ENCODE assay signal across 19 mouse cellular contexts in genomic region chr13:38610336-38610735, GRCm38 (mm10). TPM values are rescaled to one million over a fixed set of nuclear protein-coding genes. Genes with fewer than 3 reads are reported as not detected.
DNase-seq lines count a peak whose midpoint lies in the region; ATAC-seq and TF ChIP-seq lines count a peak whose summit lies in the region.
"Had no signal": no experiment of that assay in that cellular context is flagged by ENCODE, and none has a peak within 500 bp of the region (broad histone marks: within the 10 kb centered on the region; RNA-seq: fewer than 3 reads in every experiment).

No protein-coding gene starts in this region.

- 66% methylated on average over 6 of the region's 6 CpGs for WGBS in heart, embryonic 11.5 days (ENCODE audit: insufficient replicate concordance)
- 67% methylated on average over 6 of the region's 6 CpGs for WGBS in lung, postnatal 0 days

- no peak overlapping the region for H3K4me3 ChIP-seq in heart, embryonic 11.5 days (ENCODE audit: low read depth, low read length)
- H3K4me3 ChIP-seq in lung, postnatal 0 days (ENCODE audit: low read depth, low read length), result no peak overlapping the region
- H3K4me3 ChIP-seq: embryonic facial prominence, embryonic 10.5 days; heart, adult 2 months; limb, embryonic 12.5 days; myocyte had no signal

- H3K4me2 ChIP-seq in heart, embryonic 11.5 days, result no peak overlapping the region
- no peak overlapping the region for H3K4me2 ChIP-seq in lung, postnatal 0 days (replicated peaks; ENCODE audit: low read depth, low read length)
- H3K4me2 ChIP-seq: hindbrain, embryonic 14.5 days; limb, embryonic 12.5 days; midbrain, embryonic 11.5 days had no signal

- no peak for ATAC-seq in heart, embryonic 11.5 days (replicated peaks; ENCODE audit: insufficient number of reproducible peaks, low FRiP score, low TSS enrichment)
- ATAC-seq in lung, postnatal 0 days, result peak; percentile 49
- ATAC-seq: liver, postnatal 0 days had no signal

- no peak for TF ChIP-seq CTCF in lung, postnatal 0 days (IDR thresholded peaks at IDR 0.05)

- no peak for TF ChIP-seq EP300 in lung, postnatal 0 days (IDR thresholded peaks at IDR 0.05)

- DNase-seq in heart, adult 11 months, result peak; percentile 94
- DNase-seq in ovary, postnatal 36 days (ENCODE audit: low spot score), result peak; percentile 38
- no peak for DNase-seq in ovary, postnatal 10 days (ENCODE audit: low spot score)
- peak; percentile 45 for DNase-seq in lung, postnatal 0 days (ENCODE audit: low spot score)
- no peak for DNase-seq in frontal cortex, adult 2 months (ENCODE audit: extremely low spot score in 1 of 2, low spot score in 1 of 2)
- no peak for DNase-seq in gastrocnemius, adult 8-10 months (ENCODE audit: low spot score in 2 of 2)
- no peak for DNase-seq in thymus, postnatal 0 days (ENCODE audit: low spot score)
- DNase-seq: cerebellum, postnatal 25 days; layer of hippocampus, postnatal 36 days; liver, postnatal 0 days; right cerebral cortex, postnatal 25 days; thymus, postnatal 14 days had no signal

- peaks cover 10% of the 10 kb centered on the region; the same call in 1 of the 2 replicates for H3K4me1 ChIP-seq in heart, embryonic 11.5 days (ENCODE audit: control insufficient read depth, insufficient read depth, low read length)
- no peaks in the 10 kb centered on the region for H3K4me1 ChIP-seq in lung, postnatal 0 days (ENCODE audit: insufficient read depth, low read depth, low read length)
- H3K4me1 ChIP-seq: limb, embryonic 12.5 days had no signal

- no peaks in the 10 kb centered on the region for H3K27me3 ChIP-seq in heart, embryonic 11.5 days (ENCODE audit: control insufficient read depth, insufficient read depth, low read length)
- H3K27me3 ChIP-seq in lung, postnatal 0 days (replicated peaks; ENCODE audit: insufficient read depth, low read length), result no peaks in the 10 kb centered on the region
- H3K27me3 ChIP-seq: limb, embryonic 12.5 days had no signal

- no peak overlapping the region for H3K9ac ChIP-seq in heart, embryonic 11.5 days (ENCODE audit: low read depth, low read length)
- H3K9ac ChIP-seq in lung, postnatal 0 days (replicated peaks; ENCODE audit: low read depth), result no peak overlapping the region
- H3K9ac ChIP-seq: hindbrain, embryonic 14.5 days; limb, embryonic 12.5 days; liver, postnatal 0 days had no signal

- H3K36me3 ChIP-seq in heart, embryonic 11.5 days (ENCODE audit: control insufficient read depth, insufficient read depth, low read length), result peaks cover 11% of the 10 kb centered on the region
- no peaks in the 10 kb centered on the region for H3K36me3 ChIP-seq in lung, postnatal 0 days (ENCODE audit: insufficient read depth, low read length)

- H3K9me3 ChIP-seq in heart, embryonic 11.5 days (replicated peaks; ENCODE audit: control insufficient read depth, low read length), result no peaks in the 10 kb centered on the region
- H3K9me3 ChIP-seq in lung, postnatal 0 days (ENCODE audit: low read length), result no peaks in the 10 kb centered on the region
- H3K9me3 ChIP-seq: embryonic facial prominence, embryonic 10.5 days had no signal

- H3K27ac ChIP-seq in heart, embryonic 11.5 days (ENCODE audit: low read depth, low read length), result no peak overlapping the region
- no peak overlapping the region for H3K27ac ChIP-seq in lung, postnatal 0 days (ENCODE audit: low read length)
- H3K27ac ChIP-seq: embryonic facial prominence, embryonic 10.5 days; heart, adult 2 months; hindbrain, embryonic 14.5 days; limb, embryonic 12.5 days had no signal

RNA-seq across cellular contexts. Expression of gene Bloc1s5, which starts 24.6 kb away (rescaled TPM):
- polyA plus RNA-seq in heart, embryonic 11.5 days (2014; fragmentation: Nextera tagmentation; extraction: Ambion mirVana), result 17.9 and 18.9 TPM in 2 replicates
- polyA plus RNA-seq in lung, postnatal 0 days (2015; fragmentation: Nextera tagmentation; extraction: Ambion mirVana), result 13.6 and 15.8 TPM in 2 replicates
- 8.4 and 9.0 TPM in 2 replicates for polyA plus RNA-seq in frontal cortex, adult 2 months (2012; rRNA removed)
- total RNA-seq in gastrocnemius, adult 8-10 months (2022), result 1 to 10 TPM; 6.0 to 7.3 (median 6.5) TPM
- 9.8 and 10.1 TPM in 2 replicates for polyA plus RNA-seq in thymus, postnatal 0 days (2015; fragmentation: Nextera tagmentation; extraction: Ambion mirVana)

RNA-seq across cellular contexts. Expression of gene Eef1e1, which starts 48.5 kb away (rescaled TPM):
- 42.7 and 45.2 TPM in 2 replicates for polyA plus RNA-seq in heart, embryonic 11.5 days (2014; fragmentation: Nextera tagmentation; extraction: Ambion mirVana)
- polyA plus RNA-seq in lung, postnatal 0 days (2015; fragmentation: Nextera tagmentation; extraction: Ambion mirVana), result 14.0 and 16.1 TPM in 2 replicates
- 17.7 and 21.3 TPM in 2 replicates for polyA plus RNA-seq in frontal cortex, adult 2 months (2012; rRNA removed)
- total RNA-seq in gastrocnemius, adult 8-10 months (2022), result 10 to 100 TPM; 12.5 to 19.0 (median 16.5) TPM
- 53.2 and 54.2 TPM in 2 replicates for polyA plus RNA-seq in thymus, postnatal 0 days (2015; fragmentation: Nextera tagmentation; extraction: Ambion mirVana)

Comparison
In these comparisons a context has a peak if more than half of its experiments do, and no peak if none do; other contexts are left out.
1. DNase-seq: peak in heart, adult 11 months (single experiment), ovary, postnatal 36 days (single experiment) and lung, postnatal 0 days (single experiment); none in ovary, postnatal 10 days (single experiment), frontal cortex, adult 2 months (0 of 2), gastrocnemius, adult 8-10 months (0 of 2) and thymus, postnatal 0 days (single experiment).